Mouse (Mus musculus) cortical plate, adult 2 months (tissue): Measurements from ENCODE around the gene Cntrl.

Experiments used
- CTCF ChIP-seq: fragments of 200-500 bp; IDR thresholded peaks from 2 replicates; pipeline ENCODE4 v1.5.1; 2011; ENCODE audit warnings: mild to moderate bottlenecking, control low read depth, low read length; ENCODE audit not compliant: insufficient read depth; ENCODE audit errors: extremely low read depth
- POLR2A ChIP-seq: fragments of 200-500 bp; IDR thresholded peaks from 2 replicates; pipeline ENCODE4 v1.6.1; 2011; ENCODE audit warnings: mild to moderate bottlenecking, low read length, control low read depth; ENCODE audit not compliant: insufficient read depth; ENCODE audit errors: extremely low read depth

GRCm38 (mm10) chr2:35200898-35201668 is 91.8 kb downstream of the Cntrl start, which contains the start of gene Rab14:
- TF ChIP-seq CTCF (no peak), POLR2A (peak; percentile 96)
